ENCODE assay signal across 7 mouse cellular contexts in the genomic region with DNA sequence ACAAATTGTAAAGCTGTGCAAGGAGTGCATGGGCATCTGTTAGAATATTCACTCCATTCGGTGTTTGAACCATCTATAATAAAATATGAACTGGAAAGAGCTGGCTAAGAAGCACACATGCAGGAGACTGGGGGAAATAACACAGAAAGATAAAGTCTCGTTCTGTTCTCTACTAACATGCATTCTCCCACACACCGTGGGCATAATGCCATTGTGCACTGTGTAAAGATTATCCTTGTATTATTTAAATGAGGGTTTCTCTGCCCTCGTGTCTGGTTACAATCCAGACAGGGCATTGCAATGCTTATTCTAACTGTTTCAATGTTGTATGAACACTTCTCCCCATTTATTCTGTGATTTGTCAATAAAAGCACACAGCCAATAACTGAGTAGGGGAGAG.
"Had no signal": no experiment of that assay in that cellular context is flagged by ENCODE, and none has a peak within 500 bp of the region (broad histone marks: within the 10 kb centered on the region; RNA-seq: fewer than 3 reads in every experiment).

No protein-coding gene starts in this region.

- DNase-seq: kidney, adult 8-10 months; kidney, postnatal 36 days; liver; liver, embryonic 13.5 days; liver, postnatal 0 days; lung, postnatal 14 days; thymus, postnatal 4 days had no signal
